Mouse (Mus musculus): ENCODE measurements at regions not wholly inside any gene's neighbourhood (a gene's known extent, or its start where the extent isn't known, plus 50 kb on each side); places are given as distances from the start of the nearest gene placed in this dataset.
"Not testable (repeated sequence)": the region's sequence is repeated elsewhere in the genome, so short reads cannot be mapped to it uniquely, and the experiment has no call there.

GRCm38 (mm10) chr14:54023552-54023951 lies 230.4 kb downstream of the Dad1 start:
- ATAC-seq (ENCODE audit: insufficient number of reproducible peaks, low FRiP score, low TSS enrichment) = no peak

GRCm38 (mm10) chr14:54021443-54021842 lies 232.5 kb downstream of the Dad1 start:
- ATAC-seq (ENCODE audit: insufficient number of reproducible peaks, low FRiP score, low TSS enrichment) = no peak

GRCm38 (mm10) chr14:54014628-54015027 lies 239.3 kb downstream of the Dad1 start:
- no peak for ATAC-seq (ENCODE audit: insufficient number of reproducible peaks, low FRiP score, low TSS enrichment)

- ATAC-seq (ENCODE audit: insufficient number of reproducible peaks, low FRiP score, low TSS enrichment) = no peak
Observed at GRCm38 (mm10) chr14:54002083-54002482, 251.8 kb downstream of the Dad1 start.

- no peak for ATAC-seq (ENCODE audit: insufficient number of reproducible peaks, low FRiP score, low TSS enrichment)
Observed at GRCm38 (mm10) chr14:54000527-54000926, 253.4 kb downstream of the Dad1 start.

GRCm38 (mm10) chr14:53993427-53993826 lies 260.5 kb downstream of the Dad1 start:
- ATAC-seq (ENCODE audit: insufficient number of reproducible peaks, low FRiP score, low TSS enrichment) = no peak

- no peak for ATAC-seq (ENCODE audit: insufficient number of reproducible peaks, low FRiP score, low TSS enrichment)
Observed at GRCm38 (mm10) chr14:53992712-53993286, 261.1 kb downstream of the Dad1 start.

- ATAC-seq (ENCODE audit: insufficient number of reproducible peaks, low FRiP score, low TSS enrichment) = no peak
Observed at GRCm38 (mm10) chr14:53991390-53991789, 262.5 kb downstream of the Dad1 start.

GRCm38 (mm10) chr14:53980771-53981170 lies 273.1 kb downstream of the Dad1 start:
- ATAC-seq (ENCODE audit: insufficient number of reproducible peaks, low FRiP score, low TSS enrichment) = no peak

GRCm38 (mm10) chr14:53961426-53961825 lies 292.5 kb downstream of the Dad1 start:
- not testable (repeated sequence) for ATAC-seq (ENCODE audit: insufficient number of reproducible peaks, low FRiP score, low TSS enrichment)

GRCm38 (mm10) chr14:53960779-53961178 lies 293.1 kb downstream of the Dad1 start:
- ATAC-seq (ENCODE audit: insufficient number of reproducible peaks, low FRiP score, low TSS enrichment) = no peak

- ATAC-seq (ENCODE audit: insufficient number of reproducible peaks, low FRiP score, low TSS enrichment) = not testable (repeated sequence)
Observed at GRCm38 (mm10) chr14:53935791-53936231, 318.1 kb downstream of the Dad1 start.

- ATAC-seq (ENCODE audit: insufficient number of reproducible peaks, low FRiP score, low TSS enrichment) = not testable (repeated sequence)
Observed at GRCm38 (mm10) chr14:53935336-53935735, 318.6 kb downstream of the Dad1 start.

GRCm38 (mm10) chr14:53910871-53911270 lies 343.0 kb downstream of the Dad1 start:
- ATAC-seq (ENCODE audit: insufficient number of reproducible peaks, low FRiP score, low TSS enrichment) = no peak

- ATAC-seq (ENCODE audit: insufficient number of reproducible peaks, low FRiP score, low TSS enrichment) = no peak
Observed at GRCm38 (mm10) chr14:53904578-53904977, 349.3 kb downstream of the Dad1 start.

- ATAC-seq (ENCODE audit: insufficient number of reproducible peaks, low FRiP score, low TSS enrichment) = no peak
Observed at GRCm38 (mm10) chr14:53901103-53901502, 352.8 kb downstream of the Dad1 start.

- ATAC-seq (ENCODE audit: insufficient number of reproducible peaks, low FRiP score, low TSS enrichment) = no peak
Observed at GRCm38 (mm10) chr14:53881304-53881703, 372.6 kb downstream of the Dad1 start.

- ATAC-seq (ENCODE audit: insufficient number of reproducible peaks, low FRiP score, low TSS enrichment) = no peak
Observed at GRCm38 (mm10) chr14:53876581-53876980, 377.3 kb downstream of the Dad1 start.

GRCm38 (mm10) chr14:53875736-53876135 lies 378.2 kb downstream of the Dad1 start:
- no peak for ATAC-seq (ENCODE audit: insufficient number of reproducible peaks, low FRiP score, low TSS enrichment)

- no peak for ATAC-seq (ENCODE audit: insufficient number of reproducible peaks, low FRiP score, low TSS enrichment)
Observed at GRCm38 (mm10) chr14:53847049-53847448, 406.9 kb downstream of the Dad1 start.

GRCm38 (mm10) chr14:53845646-53846045 lies 408.3 kb downstream of the Dad1 start:
- ATAC-seq (ENCODE audit: insufficient number of reproducible peaks, low FRiP score, low TSS enrichment) = no peak

- no peak for ATAC-seq (ENCODE audit: insufficient number of reproducible peaks, low FRiP score, low TSS enrichment)
Observed at GRCm38 (mm10) chr14:53832553-53832952, 421.4 kb downstream of the Dad1 start.

GRCm38 (mm10) chr14:53831651-53832050 lies 422.3 kb downstream of the Dad1 start:
- no peak for ATAC-seq (ENCODE audit: insufficient number of reproducible peaks, low FRiP score, low TSS enrichment)
